Mouse (Mus musculus) natural killer cell, adult 2 months (primary cell): ENCODE results near the gene Ankrd35.
A peak's percentile ranks its signal among the peaks of the same experiment; 100 is the strongest.
"Not testable (repeated sequence)": the region's sequence is repeated elsewhere in the genome, so short reads cannot be mapped to it uniquely, and the experiment has no call there.

Experiments used
- DNase-seq, 2 experiments: peaks; one replicate each; pipeline ENCODE4 v3.0.0; 2022; ENCODE audit warnings: low spot score in 2 of 2

The Ankrd35 gene

GRCm38 (mm10) chr3:96669727-96670468 lies at the start of gene Ankrd35:
TSS of gene Ankrd35 (plus strand) at chr3:96670131.
- peak; percentile 75 to 86 for DNase-seq

- no peak for DNase-seq
Measured at GRCm38 (mm10) chr3:96623201-96623600, 46.7 kb upstream of the Ankrd35 start.

DNA sequence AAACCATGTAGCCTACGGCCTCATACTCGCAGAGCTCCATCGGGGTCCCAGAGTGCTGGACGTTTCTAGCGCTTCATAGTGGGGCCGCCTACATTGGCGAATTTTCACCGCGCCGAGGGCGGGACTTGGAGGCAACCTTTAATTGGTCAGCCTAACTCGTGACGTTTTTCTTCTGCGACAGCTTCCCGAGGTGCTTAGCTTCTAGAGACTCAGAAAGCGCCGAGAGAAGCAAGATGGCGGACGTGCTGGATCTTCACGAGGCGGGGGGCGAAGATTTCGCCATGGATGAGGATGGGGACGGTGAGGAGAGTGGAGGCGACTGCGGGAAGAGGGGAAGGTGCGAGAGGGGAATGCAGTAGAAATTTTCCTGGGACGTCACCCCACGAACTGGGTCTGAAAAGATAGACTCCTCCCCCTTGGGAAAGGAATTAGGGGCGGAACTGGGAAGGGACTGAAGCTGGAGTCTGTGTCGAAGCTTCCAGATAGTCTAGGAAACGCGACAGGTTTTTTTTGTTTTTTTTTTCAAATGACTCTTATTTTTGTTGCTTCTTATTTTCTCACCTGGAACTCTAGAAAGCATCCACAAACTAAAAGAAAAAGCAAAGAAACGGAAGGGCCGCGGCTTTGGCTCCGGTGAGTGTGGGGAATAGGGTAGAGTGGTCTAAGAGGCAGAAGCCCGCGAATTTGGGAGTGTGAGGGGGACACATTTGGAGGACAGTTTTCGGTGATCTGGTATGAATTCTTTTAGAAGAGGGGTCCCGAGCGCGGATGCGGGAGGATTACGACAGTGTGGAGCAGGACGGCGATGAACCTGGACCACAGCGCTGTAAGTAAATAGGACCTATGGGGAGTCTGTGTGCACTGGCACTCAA lies 40.0 kb upstream of the Ankrd35 start, which contains the start of gene Rbm8a:
Rbm8a (plus strand) TSS at position 205 of the 872 bp plus-strand sequence.
- DNase-seq, result peak; percentile 90 to 93

GRCm38 (mm10) chr3:96632058-96632457 lies 37.9 kb upstream of the Ankrd35 start:
- no peak for DNase-seq

DNA sequence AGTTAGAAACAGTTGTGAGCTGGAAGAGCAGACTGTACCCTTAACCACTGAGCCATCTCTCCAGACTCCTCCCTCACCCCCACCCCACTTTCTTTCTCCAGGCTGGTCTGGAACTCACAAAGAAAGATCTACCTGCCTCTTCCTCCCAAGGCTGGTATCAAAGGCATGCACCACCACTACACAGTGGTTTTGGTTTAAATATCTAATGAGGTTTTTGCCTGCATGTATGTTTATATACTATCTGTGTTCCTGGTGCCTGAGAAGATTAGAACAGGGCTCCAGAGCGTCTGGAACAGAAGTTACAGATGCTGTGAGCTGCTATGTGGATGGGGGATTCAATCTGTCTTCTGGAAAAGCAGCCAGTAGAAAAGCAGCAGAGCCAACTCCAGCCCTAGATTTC lies 35.9 kb upstream of the Ankrd35 start:
- no peak for DNase-seq

DNA sequence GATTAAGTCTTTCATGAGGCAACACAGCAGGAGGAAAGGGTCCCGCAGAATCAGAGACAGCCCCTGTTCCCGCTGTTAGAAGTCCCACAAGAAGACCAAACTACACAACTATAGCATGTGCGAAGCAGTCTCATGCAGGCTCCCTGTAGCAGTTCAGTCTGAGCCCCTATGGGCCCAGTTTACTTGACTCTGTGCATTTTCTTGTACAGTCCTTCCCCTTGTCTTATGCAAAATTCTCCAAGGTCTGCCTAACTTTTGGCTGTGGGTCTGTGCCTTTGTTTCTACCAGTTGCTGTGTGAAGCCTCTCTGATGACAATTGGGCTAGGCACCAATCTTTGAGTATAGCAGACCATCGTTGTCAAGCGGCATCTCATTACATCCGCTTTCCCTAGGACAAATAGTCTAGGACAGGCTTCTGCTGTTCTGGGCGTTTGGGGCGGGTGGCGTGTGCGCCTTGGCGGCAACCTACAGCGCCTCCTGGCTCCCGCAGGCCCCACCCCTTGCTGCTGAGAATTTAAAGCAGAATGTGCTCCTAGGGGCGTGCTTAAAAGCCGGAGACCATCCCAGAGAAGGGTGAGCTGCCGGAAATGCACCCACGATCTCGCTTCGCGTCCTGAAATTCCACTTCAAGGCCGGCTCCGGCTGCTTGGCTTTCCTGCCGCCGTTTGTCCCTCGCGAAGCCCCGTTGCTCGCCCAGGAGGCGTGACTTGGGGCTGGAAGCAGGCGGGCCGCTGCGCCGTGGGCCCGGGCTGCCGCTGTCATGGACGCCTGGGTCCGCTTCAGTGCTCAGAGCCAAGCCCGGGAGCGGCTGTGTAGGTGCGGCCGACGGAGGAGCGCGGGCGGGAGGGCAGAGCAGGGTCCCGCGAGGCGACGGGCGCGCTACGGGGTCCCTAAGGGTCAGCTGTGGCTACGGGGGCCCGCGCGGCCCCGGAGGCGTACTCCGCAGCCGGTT lies 34.7 kb upstream of the Ankrd35 start, which contains the start of the genes Pex11b and Gm42957:
Pex11b (plus strand) TSS at position 449 of the 952 bp plus-strand sequence.
Gm42957 (plus strand) TSS at position 547 of the 952 bp plus-strand sequence.
- DNase-seq, result peak; percentile 67 to 80

- no peak for DNase-seq
Measured at GRCm38 (mm10) chr3:96635906-96636305, 34.0 kb upstream of the Ankrd35 start.

DNA sequence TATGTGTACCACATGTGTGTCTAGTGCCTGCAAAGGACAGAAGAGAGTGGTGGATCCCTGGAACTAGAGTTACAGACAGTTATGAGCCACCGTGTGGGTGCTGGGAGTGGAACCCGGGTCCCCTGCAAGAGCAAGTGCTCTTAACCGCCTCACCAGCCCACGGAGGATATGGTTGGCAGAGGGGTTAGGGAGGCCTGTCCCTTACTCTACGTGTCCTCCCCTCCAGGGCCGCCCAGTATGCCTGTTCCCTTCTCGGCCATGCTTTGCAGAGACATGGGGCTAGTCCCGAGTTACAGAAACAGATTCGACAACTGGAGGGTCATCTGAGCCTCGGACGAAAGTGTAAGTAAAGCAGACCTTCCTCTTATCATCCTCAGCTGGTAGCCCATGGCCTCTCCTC lies 33.5 kb upstream of the Ankrd35 start:
- DNase-seq, result no peak

DNA sequence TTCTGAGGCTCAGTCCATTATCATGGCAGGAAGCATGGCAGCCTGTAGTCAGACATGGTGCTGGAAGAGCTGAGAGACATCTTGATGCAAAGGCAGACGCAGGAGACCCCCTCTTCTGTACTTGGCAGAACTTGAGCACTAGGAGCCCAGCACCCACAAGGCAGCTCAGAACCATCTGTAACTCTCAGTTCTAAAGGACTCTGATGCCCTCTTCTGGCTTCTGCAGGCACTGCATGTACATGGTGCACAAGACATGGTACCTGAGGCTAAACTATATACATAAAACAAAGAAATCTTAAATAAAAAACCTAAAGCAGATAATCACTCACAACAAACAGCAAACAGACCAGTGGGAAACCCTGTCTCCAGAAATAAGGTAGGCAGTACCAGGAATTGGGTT lies 30.7 kb upstream of the Ankrd35 start:
- DNase-seq, result peak; percentile 56 to 72

- DNase-seq, result peak in 1 of 2 experiments; percentile 24
Measured at GRCm38 (mm10) chr3:96645018-96645649, 24.8 kb upstream of the Ankrd35 start, which contains the start of gene Itga10. TSS of gene Itga10 (plus strand) at chr3:96645584.

DNA sequence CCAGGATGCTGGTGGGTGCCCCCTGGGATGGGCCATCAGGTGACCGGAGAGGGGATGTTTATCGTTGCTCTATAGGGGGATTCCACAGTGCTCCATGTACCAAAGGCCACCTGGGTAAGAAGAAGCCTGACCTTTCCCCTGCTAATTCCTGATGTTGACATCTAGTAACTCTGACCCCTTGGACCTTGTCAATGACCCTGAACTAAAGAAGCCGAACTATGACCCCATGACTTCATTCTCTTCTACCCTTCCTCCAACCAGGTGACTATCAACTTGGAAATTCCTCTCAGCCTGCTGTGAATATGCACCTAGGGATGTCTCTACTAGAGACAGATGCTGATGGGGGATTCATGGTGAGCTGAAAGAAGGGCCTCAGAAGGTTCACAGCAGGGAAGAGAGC lies 22.6 kb upstream of the Ankrd35 start:
- no peak for DNase-seq

- no peak for DNase-seq
Measured at GRCm38 (mm10) chr3:96660901-96661300, 9.0 kb upstream of the Ankrd35 start.

GRCm38 (mm10) chr3:96662731-96663316 lies 7.1 kb upstream of the Ankrd35 start:
- DNase-seq, result no peak

GRCm38 (mm10) chr3:96663432-96664239 lies 6.3 kb upstream of the Ankrd35 start:
- DNase-seq, result peak; percentile 39 to 58

- not testable (repeated sequence) for DNase-seq
Measured at GRCm38 (mm10) chr3:96665732-96666363, 4.1 kb upstream of the Ankrd35 start.

DNA sequence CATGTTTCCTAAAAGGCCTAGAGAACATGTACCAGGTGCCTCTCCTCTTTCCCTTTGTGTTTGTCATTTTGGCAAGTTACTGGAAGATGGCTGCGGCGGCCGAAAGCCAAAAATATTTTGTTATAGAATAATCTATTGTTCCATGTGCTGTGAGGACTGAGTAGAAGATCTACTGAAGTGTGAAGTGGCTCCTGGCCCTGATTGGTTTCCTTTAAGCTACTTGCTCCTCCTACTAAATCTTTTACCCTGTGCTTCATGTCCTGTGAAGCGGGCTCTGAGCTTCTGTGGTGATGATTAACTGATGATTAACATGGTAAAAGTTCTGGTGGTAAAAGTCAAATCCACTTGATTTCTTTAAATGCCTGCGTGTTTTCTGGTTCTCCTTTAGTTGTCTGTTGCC lies 3.0 kb upstream of the Ankrd35 start:
- no peak for DNase-seq

DNA sequence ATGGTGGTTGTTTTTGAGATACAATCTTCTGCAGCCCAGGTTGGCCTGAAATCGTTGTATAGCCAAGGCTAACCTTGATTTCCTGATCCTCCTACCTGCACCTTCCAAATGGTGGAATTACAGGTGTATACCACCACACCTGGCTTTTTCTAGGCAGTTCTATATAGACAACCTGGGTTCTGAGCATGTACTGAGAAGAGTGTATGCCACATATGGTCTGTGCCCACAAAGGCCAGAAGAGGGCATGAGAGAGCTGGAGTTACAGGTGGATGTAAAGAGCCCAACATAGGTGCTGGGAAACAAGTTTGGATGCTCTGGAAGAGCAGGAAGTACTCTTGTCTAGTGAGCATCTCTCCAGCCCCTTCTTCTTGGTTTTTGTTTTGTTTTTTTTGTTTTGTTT lies 2.6 kb upstream of the Ankrd35 start:
- DNase-seq, result no peak

DNA sequence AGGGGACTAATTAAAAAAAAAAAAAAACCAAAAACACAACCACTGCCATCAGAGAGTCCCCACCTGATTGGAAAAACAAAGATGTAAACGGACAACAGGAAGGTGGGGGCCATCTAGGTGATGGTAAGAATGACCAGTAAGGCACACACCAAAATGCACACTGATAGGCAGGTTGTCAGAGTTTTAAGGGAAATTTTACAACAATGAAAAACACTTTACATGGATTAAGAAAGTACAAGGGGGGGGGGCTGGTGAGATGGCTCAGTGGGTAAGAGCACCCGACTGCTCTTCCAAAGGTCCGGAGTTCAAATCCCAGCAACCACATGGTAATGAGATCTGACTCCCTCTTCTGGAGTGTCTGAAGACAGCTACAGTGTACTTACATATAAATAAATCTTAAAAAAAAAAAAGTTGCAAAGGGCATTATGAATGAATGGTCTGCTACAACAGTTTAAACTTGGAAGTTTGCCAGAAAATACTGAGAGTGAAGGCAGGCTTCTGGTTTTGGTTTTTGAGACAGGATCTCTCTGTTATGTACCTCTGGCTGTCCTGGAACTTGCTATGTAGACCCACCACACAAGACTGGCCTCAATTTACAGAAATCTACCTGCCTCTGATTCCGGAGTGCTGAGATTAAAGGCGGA lies 1.4 kb upstream of the Ankrd35 start:
- DNase-seq, result no peak

DNA sequence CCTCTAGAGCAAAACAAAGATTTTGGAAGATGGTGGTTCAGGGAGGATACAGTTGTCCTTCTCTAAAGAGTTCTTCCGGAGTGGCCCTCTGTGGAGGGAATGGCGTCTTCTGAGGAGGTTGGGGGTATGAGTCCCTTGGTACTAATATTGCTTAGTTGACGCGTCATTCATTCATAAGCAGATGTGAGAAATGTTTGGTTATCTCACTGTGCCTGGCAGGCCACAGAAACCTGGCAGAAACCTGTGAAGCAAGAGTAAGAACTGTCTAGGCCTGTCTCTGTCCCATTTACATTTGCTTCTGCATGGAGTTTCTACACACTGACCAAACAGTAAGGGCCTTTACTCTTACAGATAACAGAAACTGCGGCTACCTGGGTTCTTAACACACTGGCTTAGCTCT lies 1.6 kb downstream of the Ankrd35 start:
- no peak for DNase-seq
